In genomic region chr5:14389184-14389890, GRCm38 (mm10) we compare ENCODE assay signal across 9 mouse cellular contexts.
A peak's percentile ranks its signal among the peaks of the same experiment; 100 is the strongest.
DNase-seq lines count a peak whose midpoint lies in the region; ATAC-seq lines count a peak whose summit lies in the region.
"Had no signal": no experiment of that assay in that cellular context is flagged by ENCODE, and none has a peak within 500 bp of the region (broad histone marks: within the 10 kb centered on the region; RNA-seq: fewer than 3 reads in every experiment).

No protein-coding gene starts in this region.

- H3K4me3 ChIP-seq in liver, embryonic 12.5 days = no peak overlapping the region
- no peak overlapping the region for H3K4me3 ChIP-seq in forebrain, embryonic 16.5 days (replicated peaks; ENCODE audit: low read length)
- no peak overlapping the region for H3K4me3 ChIP-seq in kidney, embryonic 15.5 days (replicated peaks)
- H3K4me3 ChIP-seq in limb, embryonic 11.5 days (ENCODE audit: low read depth, low read length) = no peak overlapping the region
- H3K4me3 ChIP-seq in neural tube, embryonic 15.5 days (replicated peaks) = no peak overlapping the region
- H3K4me3 ChIP-seq: myocyte had no signal

- no peaks in the 10 kb centered on the region for H3K4me1 ChIP-seq in liver, embryonic 12.5 days
- no peaks in the 10 kb centered on the region for H3K4me1 ChIP-seq in forebrain, embryonic 16.5 days (replicated peaks; ENCODE audit: control insufficient read depth, insufficient read depth, low read length)
- H3K4me1 ChIP-seq in kidney, embryonic 15.5 days = no peaks in the 10 kb centered on the region
- no peaks in the 10 kb centered on the region for H3K4me1 ChIP-seq in limb, embryonic 11.5 days (ENCODE audit: control insufficient read depth, insufficient read depth, low read length)
- H3K4me1 ChIP-seq in neural tube, embryonic 15.5 days = no peaks in the 10 kb centered on the region

- ATAC-seq in liver, embryonic 12.5 days = no peak
- ATAC-seq in forebrain, embryonic 16.5 days = peak; percentile 93
- ATAC-seq in kidney, embryonic 15.5 days (replicated peaks; ENCODE audit: low FRiP score) = peak; percentile 83; the same call in 1 of the 2 replicates
- ATAC-seq in limb, embryonic 11.5 days (ENCODE audit: insufficient number of reproducible peaks, low FRiP score, low TSS enrichment, low read depth) = peak; percentile 73; the same call in 1 of the 2 replicates
- ATAC-seq in neural tube, embryonic 15.5 days (ENCODE audit: low FRiP score) = peak; percentile 86; the same call in 1 of the 2 replicates
- no peak for ATAC-seq in erythroid progenitor cell, adult 5-6 weeks (replicated peaks; ENCODE audit: low FRiP score, poor library complexity, severe bottlenecking)

- H3K9ac ChIP-seq in liver, embryonic 12.5 days = no peak overlapping the region
- no peak overlapping the region for H3K9ac ChIP-seq in forebrain, embryonic 16.5 days (replicated peaks; ENCODE audit: low read depth, low read length)
- no peak overlapping the region for H3K9ac ChIP-seq in kidney, embryonic 15.5 days
- no peak overlapping the region for H3K9ac ChIP-seq in limb, embryonic 11.5 days (ENCODE audit: low read length)
- H3K9ac ChIP-seq in neural tube, embryonic 15.5 days (replicated peaks) = no peak overlapping the region

- H3K36me3 ChIP-seq in liver, embryonic 12.5 days = no peaks in the 10 kb centered on the region
- H3K36me3 ChIP-seq in forebrain, embryonic 16.5 days (ENCODE audit: control insufficient read depth, insufficient read depth) = no peaks in the 10 kb centered on the region
- H3K36me3 ChIP-seq in kidney, embryonic 15.5 days = no peaks in the 10 kb centered on the region
- no peaks in the 10 kb centered on the region for H3K36me3 ChIP-seq in limb, embryonic 11.5 days (ENCODE audit: control insufficient read depth, insufficient read depth, low read length)
- H3K36me3 ChIP-seq in neural tube, embryonic 15.5 days = no peaks in the 10 kb centered on the region

- no peaks in the 10 kb centered on the region for H3K27me3 ChIP-seq in liver, embryonic 12.5 days (replicated peaks)
- H3K27me3 ChIP-seq in forebrain, embryonic 16.5 days (replicated peaks; ENCODE audit: control insufficient read depth, insufficient read depth, low read length) = no peaks in the 10 kb centered on the region
- no peaks in the 10 kb centered on the region for H3K27me3 ChIP-seq in kidney, embryonic 15.5 days
- H3K27me3 ChIP-seq in limb, embryonic 11.5 days (ENCODE audit: control insufficient read depth, insufficient read depth, low read length) = no peaks in the 10 kb centered on the region
- H3K27me3 ChIP-seq in neural tube, embryonic 15.5 days (replicated peaks) = no peaks in the 10 kb centered on the region

- no peak overlapping the region for H3K27ac ChIP-seq in liver, embryonic 12.5 days
- no peak overlapping the region for H3K27ac ChIP-seq in forebrain, embryonic 16.5 days (ENCODE audit: low read length)
- no peak overlapping the region for H3K27ac ChIP-seq in kidney, embryonic 15.5 days
- H3K27ac ChIP-seq in limb, embryonic 11.5 days (replicated peaks; ENCODE audit: low read depth, low read length) = no peak overlapping the region
- H3K27ac ChIP-seq in neural tube, embryonic 15.5 days (replicated peaks) = no peak overlapping the region

- 13% methylated on average over 6 of the region's 6 CpGs for WGBS in liver, embryonic 12.5 days (ENCODE audit: insufficient replicate concordance)
- 23% methylated on average over 6 of the region's 6 CpGs for WGBS in forebrain, embryonic 16.5 days
- WGBS in kidney, embryonic 15.5 days = 21% methylated on average over 6 of the region's 6 CpGs
- WGBS in limb, embryonic 11.5 days = 21% methylated on average over 6 of the region's 6 CpGs
- 18% methylated on average over 6 of the region's 6 CpGs for WGBS in neural tube, embryonic 15.5 days

- H3K9me3 ChIP-seq in liver, embryonic 12.5 days (replicated peaks) = no peaks in the 10 kb centered on the region
- 0 out of 2 replicates have a peak, but pooled peaks cover 2% of the 10 kb centered on the region for H3K9me3 ChIP-seq in forebrain, embryonic 16.5 days (ENCODE audit: control insufficient read depth, low read length)
- no peaks in the 10 kb centered on the region for H3K9me3 ChIP-seq in kidney, embryonic 15.5 days (replicated peaks)
- H3K9me3 ChIP-seq in limb, embryonic 11.5 days (ENCODE audit: control insufficient read depth, low read length) = no peaks in the 10 kb centered on the region
- H3K9me3 ChIP-seq in neural tube, embryonic 15.5 days (replicated peaks) = no peaks in the 10 kb centered on the region

- no peak overlapping the region for H3K4me2 ChIP-seq in liver, embryonic 12.5 days
- H3K4me2 ChIP-seq in forebrain, embryonic 16.5 days (ENCODE audit: low read length) = no peak overlapping the region
- H3K4me2 ChIP-seq in kidney, embryonic 15.5 days = no peak overlapping the region
- no peak overlapping the region for H3K4me2 ChIP-seq in limb, embryonic 11.5 days (ENCODE audit: low read depth, severe bottlenecking)
- no peak overlapping the region for H3K4me2 ChIP-seq in neural tube, embryonic 15.5 days

- DNase-seq in liver = peak; percentile 42
- DNase-seq in cerebellum, adult 11 months = peak; percentile 69
- DNase-seq in limb, embryonic 11.5 days (ENCODE audit: low spot score) = peak; percentile 79

Comparison
In these comparisons a context has a peak if more than half of its experiments do, and no peak if none do; other contexts are left out.
1. ATAC-seq: peak in forebrain, embryonic 16.5 days (single experiment), kidney, embryonic 15.5 days (single experiment), limb, embryonic 11.5 days (single experiment) and neural tube, embryonic 15.5 days (single experiment); none in liver, embryonic 12.5 days (single experiment) and erythroid progenitor cell, adult 5-6 weeks (single experiment).
2. Peak in every context shown above with its lines, with median percentiles within 50 percentile points of each other: DNase-seq.